Mouse (Mus musculus) v-Abl transformed pro-B cells (cell line): ENCODE results near the gene Elof1.

ENCODE experiments used
- in situ Hi-C, 2 experiments: fragments of 400-800 bp; cut with MboI; formaldehyde crosslinking; loops; one replicate each; pipeline ENCODE4 v1.15.1; 2025; ENCODE audit not compliant: unreplicated experiment in 2 of 2

Gene Elof1

GRCm38 (mm10) chr9:22143108-22144037 is 26.4 kb upstream of the Elof1 start:
- in situ Hi-C loops = loop anchor here (5.0 kb wide), 3 partner anchors 36 to 71 kb away; partner anchors contain the start of genes Cnn1 (in 1 of the 2), Gm49318 (in 1 of the 2) and Zfp653 (in 1 of the 2)

- in situ Hi-C loops = loop anchor here (5.0 kb wide), 3 partner anchors 32 to 67 kb away; partner anchors contain the start of genes Cnn1 (in 1 of the 2), Gm49318 (in 1 of the 2) and Zfp653 (in 1 of the 2)
Measured at GRCm38 (mm10) chr9:22139746-22140145, 22.8 kb upstream of the Elof1 start.

- in situ Hi-C loops = no loop called here
Measured at GRCm38 (mm10) chr9:22138480-22138879, 21.5 kb upstream of the Elof1 start.

GRCm38 (mm10) chr9:22136765-22137547 is 20.0 kb upstream of the Elof1 start:
- in situ Hi-C loops = no loop called here

GRCm38 (mm10) chr9:22135644-22136390 is 18.8 kb upstream of the Elof1 start, which contains the start of gene Acp5:
TSS of gene Acp5 (minus strand) at chr9:22135711.
- in situ Hi-C loops = no loop called here

- in situ Hi-C loops = no loop called here
Measured at GRCm38 (mm10) chr9:22134988-22135643, 18.1 kb upstream of the Elof1 start.

GRCm38 (mm10) chr9:22134246-22134890 is 17.4 kb upstream of the Elof1 start:
- in situ Hi-C loops = no loop called here

GRCm38 (mm10) chr9:22132220-22132619 is 15.2 kb upstream of the Elof1 start:
- in situ Hi-C loops = no loop called here

GRCm38 (mm10) chr9:22131226-22131981 is 14.4 kb upstream of the Elof1 start:
- in situ Hi-C loops = no loop called here

GRCm38 (mm10) chr9:22125246-22126027 is 8.5 kb upstream of the Elof1 start:
- in situ Hi-C loops = no loop called here

- in situ Hi-C loops = loop anchor here in 1 of 2 experiments (25.0 kb wide), 1 partner anchor 1487 kb away; the partner anchor contains the start of genes Fbxl12 and Ubl5
Measured at GRCm38 (mm10) chr9:22124169-22124568, 7.2 kb upstream of the Elof1 start.

GRCm38 (mm10) chr9:22123069-22123609 is 6.2 kb upstream of the Elof1 start:
- in situ Hi-C loops = loop anchor here in 1 of 2 experiments (25.0 kb wide), 1 partner anchor 1486 kb away; the partner anchor contains the start of genes Fbxl12 and Ubl5

GRCm38 (mm10) chr9:22122005-22122404 is 5.0 kb upstream of the Elof1 start:
- in situ Hi-C loops = loop anchor here in 1 of 2 experiments (25.0 kb wide), 1 partner anchor 1485 kb away; the partner anchor contains the start of genes Fbxl12 and Ubl5

GRCm38 (mm10) chr9:22121545-22121944 is 4.6 kb upstream of the Elof1 start:
- in situ Hi-C loops = loop anchor here in 1 of 2 experiments (25.0 kb wide), 1 partner anchor 1484 kb away; the partner anchor contains the start of genes Fbxl12 and Ubl5

GRCm38 (mm10) chr9:22119543-22119942 is 2.6 kb upstream of the Elof1 start:
- in situ Hi-C loops = loop anchor here (5.0 to 25.0 kb wide), 2 partner anchors 33 to 1482 kb away; partner anchors contain the start of genes Fbxl12 (in 1 of the 2) and Ubl5 (in 1 of the 2)

GRCm38 (mm10) chr9:22117754-22118456 is 933 bp upstream of the Elof1 start:
- in situ Hi-C loops = loop anchor here (5.0 to 25.0 kb wide), 2 partner anchors 34 to 1481 kb away; partner anchors contain the start of genes Fbxl12 (in 1 of the 2) and Ubl5 (in 1 of the 2)
